Mouse (Mus musculus) ES-Bruce4 (cell line): ENCODE measurements around the gene Galntl6.

ENCODE experiments used
- EP300 ChIP-seq: IDR thresholded peaks from 2 replicates; pipeline ENCODE4 v1.6.1; 2011; ENCODE audit warnings: low read depth, low read length; ENCODE audit not compliant: insufficient read depth
- POLR2A ChIP-seq: IDR thresholded peaks from one replicate; pipeline ENCODE4 v1.8.1; 2011; ENCODE audit warnings: low read length; ENCODE audit not compliant: insufficient read depth

DNA sequence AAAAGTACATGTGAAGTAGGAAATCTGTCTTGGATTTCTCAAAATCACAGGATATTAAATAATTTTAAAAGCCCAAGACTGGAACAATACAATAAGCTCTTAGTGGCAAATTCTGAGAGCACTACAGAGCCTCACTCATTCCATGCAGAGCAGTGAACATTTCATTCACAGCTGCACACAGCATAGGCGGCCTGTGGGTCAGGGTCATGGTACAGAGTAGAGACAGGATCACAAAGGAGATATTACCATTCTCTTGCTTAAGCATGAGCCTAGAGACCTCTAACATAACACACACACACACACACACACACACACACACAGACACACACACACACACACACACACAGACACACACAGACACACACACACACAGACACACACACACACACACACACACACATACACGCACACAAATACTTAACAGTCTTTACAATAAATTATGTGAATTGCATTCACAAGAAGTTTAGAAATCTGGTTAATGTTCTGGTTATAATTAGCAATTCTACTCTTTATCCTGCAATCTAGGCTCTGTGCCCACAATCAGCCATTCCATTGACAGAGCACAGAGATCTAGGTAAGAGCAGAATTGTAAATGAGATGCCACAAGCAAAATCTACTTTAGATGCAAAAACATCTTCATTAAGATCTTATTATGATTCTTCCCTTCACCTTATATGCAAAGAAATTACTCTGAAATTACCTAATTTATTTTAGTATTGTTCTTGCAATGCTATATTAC lies 653.7 kb downstream of the Galntl6 start:
- TF ChIP-seq POLR2A (no peak), EP300 (no peak)
